Mouse (Mus musculus) cerebellum, adult 11 months (tissue): ENCODE measurements around the gene Snrnp25.
A peak's percentile ranks its signal among the peaks of the same experiment; 100 is the strongest.
"Not testable (repeated sequence)": the region's sequence is repeated elsewhere in the genome, so short reads cannot be mapped to it uniquely, and the experiment has no call there.

Source experiments
- DNase-seq: peaks from one replicate; pipeline ENCODE4 v3.0.0; 2022

The Snrnp25 gene

GRCm38 (mm10) chr11:32195867-32196540 lies 9.2 kb upstream of the Snrnp25 start:
- DNase-seq = no peak

GRCm38 (mm10) chr11:32196727-32197126 lies 8.5 kb upstream of the Snrnp25 start:
- DNase-seq = no peak

DNA sequence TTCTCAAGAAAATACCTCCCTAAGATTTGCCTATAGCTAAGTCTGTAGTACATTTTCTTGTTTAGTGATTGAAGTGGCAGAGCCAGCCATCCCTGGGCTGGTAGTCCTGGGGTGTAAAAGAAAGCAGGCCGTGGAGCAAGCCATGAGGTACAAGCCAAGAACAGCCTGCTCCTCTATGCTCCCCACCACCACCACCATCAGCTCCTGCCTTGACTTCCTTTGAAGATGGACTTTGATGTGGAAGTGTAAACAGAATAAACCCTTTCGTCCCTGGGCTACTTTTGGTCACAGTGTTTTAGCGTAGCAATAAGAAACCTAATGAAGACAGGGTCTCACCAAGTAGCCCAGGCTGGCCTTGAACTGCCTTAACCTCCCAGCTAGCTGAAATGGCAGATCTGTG lies 7.4 kb upstream of the Snrnp25 start:
- no peak for DNase-seq

DNA sequence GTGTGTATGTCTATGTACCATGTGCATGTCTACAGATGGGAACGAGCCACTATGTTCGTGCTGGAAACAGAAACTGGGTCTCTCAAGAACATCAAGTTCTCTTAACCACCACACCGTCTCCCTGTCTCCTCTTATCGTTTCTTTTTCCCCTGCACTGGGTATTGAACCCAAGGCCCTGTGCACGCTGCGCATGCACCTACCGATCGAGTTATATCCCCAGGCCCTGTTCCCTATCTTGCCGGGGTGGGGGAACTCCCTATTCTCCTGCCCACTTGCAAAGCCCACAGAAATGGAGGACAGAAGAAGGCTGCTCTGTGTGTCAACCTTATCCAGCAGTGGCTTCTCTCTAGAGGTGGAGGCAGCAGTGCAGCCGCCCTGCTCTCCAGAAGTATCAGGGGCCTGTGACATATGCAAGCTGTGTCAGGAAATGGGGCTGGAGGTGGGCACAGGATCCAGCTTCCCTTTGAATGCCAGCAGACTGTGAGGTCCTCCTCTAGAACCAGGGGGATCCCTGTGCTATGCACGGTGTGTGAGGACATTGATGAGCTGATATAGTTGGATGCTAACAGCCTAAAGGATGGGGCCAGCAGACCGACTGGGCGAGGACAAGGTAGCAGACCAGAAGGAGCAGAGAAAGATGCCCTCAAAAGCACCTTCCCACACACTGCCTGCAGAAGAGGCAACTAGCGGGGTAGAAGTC lies 6.8 kb upstream of the Snrnp25 start:
- DNase-seq = no peak

DNA sequence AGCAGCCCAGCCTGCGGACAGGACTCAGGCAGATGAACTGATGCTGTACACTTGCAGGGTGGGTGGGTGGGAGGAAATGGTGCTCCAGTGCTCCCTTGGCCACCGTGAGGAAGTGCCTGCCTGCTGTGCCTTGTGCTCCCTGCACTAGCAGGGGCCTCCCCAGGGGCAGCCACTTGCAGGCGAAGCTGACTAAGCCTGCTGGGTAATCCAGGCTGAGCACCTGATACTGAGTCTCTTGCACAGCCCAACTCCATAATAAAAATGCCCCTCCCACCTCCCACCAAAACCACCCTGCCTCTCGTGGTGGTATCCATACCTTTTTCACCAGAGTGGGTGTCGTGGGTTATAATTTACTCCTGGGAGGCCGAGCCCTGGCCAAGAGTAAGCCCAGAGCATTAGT lies 6.0 kb upstream of the Snrnp25 start:
- no peak for DNase-seq

DNA sequence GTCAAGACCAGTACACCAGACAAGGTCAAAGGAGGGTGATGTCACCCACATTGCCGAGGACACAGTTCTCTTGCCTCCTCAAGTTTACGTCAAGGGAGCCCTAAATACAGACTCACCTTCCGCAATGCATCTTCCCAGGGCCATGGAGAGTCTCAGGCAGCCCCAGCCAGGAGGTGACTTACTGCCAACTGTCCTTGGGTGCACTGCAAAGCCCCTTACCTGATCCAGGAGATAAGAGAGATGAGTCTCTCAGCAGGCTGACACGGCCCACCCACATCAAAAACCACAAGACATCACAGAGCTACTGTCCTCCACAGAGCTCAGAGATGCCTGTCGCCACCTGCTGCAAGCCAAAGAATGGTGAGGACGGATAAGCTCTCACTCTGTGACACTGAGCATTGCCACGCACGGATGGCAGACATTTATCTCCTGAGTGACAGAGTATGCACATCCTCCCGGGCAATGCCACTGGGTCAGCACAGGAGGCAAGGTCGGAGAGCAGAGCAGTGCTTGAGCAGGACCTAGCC lies 5.1 kb upstream of the Snrnp25 start, which contains the start of gene Il9r:
TSS of gene Il9r (minus strand) at position 205 of the 527 bp plus-strand sequence.
- no peak for DNase-seq

DNA sequence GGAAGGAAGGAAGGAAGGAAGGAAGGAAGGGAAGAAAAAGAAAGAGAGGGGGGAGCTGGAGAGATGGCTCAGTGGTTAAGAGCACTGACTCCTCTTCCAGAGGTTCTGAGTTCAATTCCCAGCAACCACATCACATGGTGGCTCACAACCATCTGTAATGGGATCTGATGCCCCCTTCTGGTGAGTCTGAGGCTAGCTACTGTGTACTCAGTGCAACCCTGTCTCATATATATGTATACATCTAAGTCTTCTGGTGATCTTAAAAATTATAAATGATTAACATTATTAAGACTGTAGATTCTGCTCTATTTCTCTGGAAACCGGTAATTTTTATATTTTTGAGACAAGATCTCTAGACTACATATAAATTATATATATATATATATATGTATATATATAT lies 4.2 kb upstream of the Snrnp25 start:
- not testable (repeated sequence) for DNase-seq

DNA sequence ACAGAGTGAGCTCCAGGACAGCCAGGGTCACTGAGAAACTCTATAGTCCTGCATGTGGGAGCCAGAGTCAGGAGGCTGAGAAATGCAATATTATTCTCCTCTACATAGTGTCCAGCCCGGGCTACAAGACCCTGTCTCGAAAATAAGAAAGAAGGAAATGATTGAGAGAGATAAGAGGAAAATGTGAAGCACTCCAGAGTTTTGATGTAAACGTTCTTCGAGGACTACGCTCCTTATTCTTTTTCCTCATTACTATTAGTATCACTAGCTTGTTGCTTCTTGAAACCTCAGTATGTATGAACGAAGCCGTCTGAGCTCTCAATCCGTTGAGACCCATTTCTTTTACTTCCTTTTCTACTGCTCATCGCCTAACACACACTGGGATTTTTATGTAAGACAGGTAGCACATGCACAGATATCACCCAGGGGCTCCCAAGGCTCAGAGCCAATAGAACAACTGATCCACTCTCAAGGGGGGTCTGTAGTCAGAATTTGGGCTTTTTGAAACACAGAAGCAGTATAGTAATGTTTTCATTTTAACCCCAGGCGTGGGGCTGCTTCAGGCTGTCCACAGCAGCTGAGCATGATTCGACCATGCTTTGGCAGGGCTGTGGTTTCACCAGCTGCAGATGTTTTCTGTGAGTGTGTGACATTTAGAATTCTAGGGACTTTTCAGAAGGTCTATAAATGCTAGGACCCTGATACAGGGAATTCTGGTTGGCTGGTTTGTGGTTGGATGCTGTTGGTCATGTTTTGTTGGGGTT lies 3.1 kb upstream of the Snrnp25 start:
- DNase-seq = no peak

- DNase-seq = no peak
These were observed 5.4 kb downstream of the Snrnp25 start for GRCm38 (mm10) chr11:32210623-32211022.

GRCm38 (mm10) chr11:32215372-32216162 lies 10.4 kb downstream of the Snrnp25 start:
- no peak for DNase-seq

GRCm38 (mm10) chr11:32216851-32217250 lies 11.6 kb downstream of the Snrnp25 start:
- peak; percentile 72 for DNase-seq

- DNase-seq = no peak
These were observed 13.4 kb downstream of the Snrnp25 start for GRCm38 (mm10) chr11:32218501-32219050.

GRCm38 (mm10) chr11:32219287-32219686 lies 14.1 kb downstream of the Snrnp25 start:
- DNase-seq = no peak

- DNase-seq = no peak
These were observed 15.5 kb downstream of the Snrnp25 start for GRCm38 (mm10) chr11:32220607-32221224.

- no peak for DNase-seq
These were observed 16.2 kb downstream of the Snrnp25 start for GRCm38 (mm10) chr11:32221225-32221950.

DNA sequence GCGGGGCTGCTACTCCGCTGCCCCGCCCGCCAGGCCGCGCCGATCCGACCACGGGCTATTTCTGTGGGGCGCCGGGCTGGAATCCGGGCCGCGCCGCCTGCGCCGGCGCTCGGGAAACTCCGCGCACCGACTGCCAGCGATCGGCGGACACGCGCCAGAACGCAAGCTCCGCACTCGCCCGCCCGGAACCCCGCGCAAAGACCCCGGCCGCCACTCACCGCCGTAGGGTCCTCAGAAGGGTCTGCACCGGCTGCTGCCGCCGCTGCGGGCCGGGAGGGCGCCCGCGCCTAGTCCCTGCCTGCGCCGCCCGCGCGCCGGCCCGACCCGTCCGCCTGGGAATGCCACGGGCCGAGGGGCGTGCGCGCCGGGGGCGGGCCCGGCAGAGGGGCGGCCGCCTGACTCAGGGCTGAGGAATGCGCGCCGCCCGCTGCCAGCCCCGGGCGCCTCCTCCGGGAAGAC lies 16.8 kb downstream of the Snrnp25 start, which contains the start of gene Rhbdf1:
TSS of gene Rhbdf1 (minus strand) at position 350 of the 459 bp plus-strand sequence.
- DNase-seq = no peak

DNA sequence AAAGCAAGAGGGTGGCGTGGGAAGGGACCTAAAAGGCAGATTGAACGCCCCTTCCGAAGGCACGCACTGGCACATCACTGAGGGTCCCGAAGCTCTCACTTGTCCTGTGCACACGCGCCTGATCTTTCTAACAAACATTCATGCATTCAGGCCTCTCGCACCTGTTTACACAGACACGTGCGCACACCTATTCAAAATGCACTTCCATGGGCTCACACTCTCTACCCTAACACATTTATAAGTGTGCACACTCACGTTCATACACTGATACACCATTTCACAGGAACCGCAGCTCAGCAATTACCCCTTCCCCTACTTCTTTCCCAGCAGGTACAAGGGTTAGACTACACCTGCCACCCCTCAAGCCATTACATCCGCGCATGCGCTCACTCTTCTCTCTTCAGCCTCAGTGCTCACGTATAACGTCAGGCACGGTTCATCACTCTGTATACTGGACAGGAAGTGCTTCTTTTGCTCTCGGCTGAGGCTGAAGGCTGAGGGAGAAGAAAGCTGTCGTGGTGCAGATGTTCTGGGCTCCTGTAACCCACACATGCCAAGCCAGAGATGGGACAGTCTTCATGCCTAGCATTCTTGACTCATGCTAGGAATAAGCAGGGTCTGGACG lies 17.5 kb downstream of the Snrnp25 start:
- DNase-seq = no peak

- DNase-seq = no peak
These were observed 18.2 kb downstream of the Snrnp25 start for GRCm38 (mm10) chr11:32223297-32223967.

GRCm38 (mm10) chr11:32224468-32225139 lies 19.4 kb downstream of the Snrnp25 start:
- DNase-seq = no peak
